Mouse (Mus musculus) kidney, adult 11 months (tissue): ENCODE measurements around the gene Sgms2.
A peak's percentile ranks its signal among the peaks of the same experiment; 100 is the strongest.

Source experiments
- DNase-seq: peaks from one replicate; pipeline ENCODE4 v3.0.0; 2022

Gene Sgms2

GRCm38 (mm10) chr3:131491361-131491925 lies at the start of gene Sgms2:
Gene Sgms2 (minus strand): TSS chr3:131491411.
- DNase-seq = no peak

GRCm38 (mm10) chr3:131525229-131525628 lies 34.0 kb upstream of the Sgms2 start:
- no peak for DNase-seq

- no peak for DNase-seq
Observed at GRCm38 (mm10) chr3:131524779-131525178, 33.6 kb upstream of the Sgms2 start.

- DNase-seq = no peak
Observed at GRCm38 (mm10) chr3:131524210-131524609, 33.0 kb upstream of the Sgms2 start.

- DNase-seq = no peak
Observed at GRCm38 (mm10) chr3:131523749-131524148, 32.5 kb upstream of the Sgms2 start.

- no peak for DNase-seq
Observed at GRCm38 (mm10) chr3:131522243-131522642, 31.0 kb upstream of the Sgms2 start.

GRCm38 (mm10) chr3:131521206-131521605 lies 30.0 kb upstream of the Sgms2 start:
- no peak for DNase-seq

GRCm38 (mm10) chr3:131517756-131518155 lies 26.5 kb upstream of the Sgms2 start:
- DNase-seq = no peak

GRCm38 (mm10) chr3:131516332-131516999 lies 25.3 kb upstream of the Sgms2 start:
- DNase-seq = peak; percentile 56

GRCm38 (mm10) chr3:131511616-131512015 lies 20.4 kb upstream of the Sgms2 start:
- no peak for DNase-seq

- no peak for DNase-seq
Observed at GRCm38 (mm10) chr3:131508024-131508423, 16.8 kb upstream of the Sgms2 start.

GRCm38 (mm10) chr3:131504595-131505223 lies 13.5 kb upstream of the Sgms2 start:
- DNase-seq = no peak

- DNase-seq = peak; percentile 20
Observed at GRCm38 (mm10) chr3:131501677-131502370, 10.6 kb upstream of the Sgms2 start.

GRCm38 (mm10) chr3:131499651-131500050 lies 8.4 kb upstream of the Sgms2 start:
- no peak for DNase-seq

GRCm38 (mm10) chr3:131496506-131497122 lies 5.4 kb upstream of the Sgms2 start:
- peak; percentile 32 for DNase-seq

GRCm38 (mm10) chr3:131495076-131495475 lies 3.9 kb upstream of the Sgms2 start:
- peak; percentile 4 for DNase-seq

GRCm38 (mm10) chr3:131493194-131493593 lies 2.0 kb upstream of the Sgms2 start:
- no peak for DNase-seq

- DNase-seq = no peak
Observed at GRCm38 (mm10) chr3:131491980-131492379, 769 bp upstream of the Sgms2 start.

GRCm38 (mm10) chr3:131490143-131490908 lies 885 bp downstream of the Sgms2 start:
- DNase-seq = peak; percentile 76

GRCm38 (mm10) chr3:131489657-131490142 lies 1.5 kb downstream of the Sgms2 start:
- peak; percentile 86 for DNase-seq

- DNase-seq = peak; percentile 57
Observed at GRCm38 (mm10) chr3:131488969-131489368, 2.2 kb downstream of the Sgms2 start.

- DNase-seq = peak; percentile 84
Observed at GRCm38 (mm10) chr3:131488403-131488802, 2.8 kb downstream of the Sgms2 start.
